Mouse (Mus musculus) CH12.LX (cell line): Measurements from ENCODE around the gene Hk1. TPM values are rescaled to one million over a fixed set of nuclear protein-coding genes. Genes with fewer than 3 reads are reported as not detected.

ENCODE experiments used
- DNase-seq: peaks from one replicate; pipeline ENCODE4 v3.0.0-alpha.2; 2013; ENCODE audit errors: extremely low read depth
- H3K27ac ChIP-seq: 2 replicates; pipeline ENCODE4 v1.5.1; 2012; ENCODE audit warnings: low read depth, mild to moderate bottlenecking, control low read depth, moderate library complexity; ENCODE audit not compliant: insufficient read depth
- H3K27me3 ChIP-seq: replicated peaks from 2 replicates; pipeline ENCODE3; 2012; ENCODE audit warnings: inconsistent platforms
- H3K36me3 ChIP-seq, 2 experiments: replicated peaks in 1 of 2; 2 replicates each; pipeline versions ENCODE3 to v1.6.1; 2012; ENCODE audit warnings: inconsistent platforms in 1 of 2, low read length in 1 of 2, mild to moderate bottlenecking in 1 of 2, mixed read lengths in 1 of 2, moderate library complexity in 1 of 2; ENCODE audit not compliant: control insufficient read depth in 1 of 2, insufficient read depth in 1 of 2
- H3K4me1 ChIP-seq, 2 experiments: 2 replicates each; pipeline ENCODE4 v1.6.1; 2012; ENCODE audit warnings: inconsistent platforms in 1 of 2, moderate library complexity in 1 of 2; ENCODE audit not compliant: insufficient read depth in 2 of 2, control insufficient read depth in 1 of 2
- H3K4me2 ChIP-seq: 2 replicates; pipeline ENCODE4 v1.6.1; 2012; ENCODE audit warnings: low read depth, mild to moderate bottlenecking, control low read depth; ENCODE audit not compliant: poor library complexity, insufficient read depth, severe bottlenecking
- H3K4me3 ChIP-seq, 3 experiments: fragments of 150-350 bp in 1 of 3; sonication (generic) in 1 of 3; replicated peaks in 1 of 3; 2 replicates each; pipeline versions ENCODE3 to v1.5.1; 2011 to 2012; ENCODE audit warnings: low read depth in 2 of 3, low read length in 2 of 3, mild to moderate bottlenecking in 2 of 3, moderate library complexity in 2 of 3, control low read depth in 1 of 3, improper control_type of control experiment in 1 of 3, inconsistent platforms in 1 of 3, mixed read lengths in 1 of 3; ENCODE audit not compliant: poor library complexity in 1 of 3
- H3K79me2 ChIP-seq: replicated peaks from 2 replicates; pipeline ENCODE4 v1.6.1; 2012; ENCODE audit warnings: mild to moderate bottlenecking, moderate library complexity; ENCODE audit not compliant: control insufficient read depth, poor library complexity, insufficient read depth, severe bottlenecking; ENCODE audit errors: extremely low read depth
- H3K9ac ChIP-seq: 2 replicates; pipeline ENCODE4 v1.6.1; 2012; ENCODE audit warnings: low read depth, mild to moderate bottlenecking, control low read depth, moderate library complexity; ENCODE audit not compliant: insufficient read depth
- H3K9me3 ChIP-seq: replicated peaks from 2 replicates; pipeline ENCODE3; 2012; ENCODE audit warnings: low read length, inconsistent platforms, mixed read lengths
- BHLHE40 ChIP-seq: IDR thresholded peaks from 2 replicates; pipeline ENCODE4 v1.6.1; 2011; ENCODE audit warnings: mild to moderate bottlenecking, low read depth, low read length, improper control_type of control experiment
- CHD2 ChIP-seq: IDR thresholded peaks from 2 replicates; pipeline ENCODE4 v1.6.1; 2011; ENCODE audit warnings: low read length, improper control_type of control experiment
- EP300 ChIP-seq: IDR thresholded peaks from 2 replicates; pipeline ENCODE4 v1.6.1; 2011; ENCODE audit warnings: low read length, improper control_type of control experiment
- GABPA ChIP-seq: IDR thresholded peaks from 2 replicates; pipeline ENCODE4 v1.6.1; 2012; ENCODE audit warnings: low read depth, low read length, improper control_type of control experiment, inconsistent platforms; ENCODE audit not compliant: insufficient replicate concordance
- HCFC1 ChIP-seq: IDR thresholded peaks from 2 replicates; pipeline ENCODE4 v1.6.1; 2012; ENCODE audit warnings: low read depth, mild to moderate bottlenecking, inconsistent platforms, low read length, improper control_type of control experiment
- KAT2A ChIP-seq: IDR thresholded peaks from 2 replicates; pipeline ENCODE4 v1.6.1; 2012; ENCODE audit warnings: low read length, improper control_type of control experiment, inconsistent platforms; ENCODE audit not compliant: insufficient replicate concordance
- MAFK ChIP-seq: IDR thresholded peaks from 2 replicates; pipeline ENCODE4 v1.6.1; 2011; ENCODE audit warnings: low read length, improper control_type of control experiment; ENCODE audit not compliant: insufficient replicate concordance
- MAX ChIP-seq: IDR thresholded peaks from 2 replicates; pipeline ENCODE4 v1.6.1; 2011; ENCODE audit warnings: low read length, improper control_type of control experiment
- MEF2A ChIP-seq: IDR thresholded peaks from 2 replicates; pipeline ENCODE4 v1.6.1; 2014; ENCODE audit warnings: low read depth, mild to moderate bottlenecking, inconsistent platforms, low read length, improper control_type of control experiment, borderline replicate concordance
- PAX5 ChIP-seq: IDR thresholded peaks from 2 replicates; pipeline ENCODE4 v1.6.1; 2012; ENCODE audit warnings: low read length, inconsistent platforms, mixed read lengths
- POLR2A ChIP-seq: IDR thresholded peaks from 2 replicates; pipeline ENCODE4 v1.6.1; 2011; ENCODE audit warnings: low read depth, mild to moderate bottlenecking, improper control_type of control experiment, low read length
- POLR2AphosphoS2 ChIP-seq: IDR thresholded peaks from 2 replicates; pipeline ENCODE4 v1.6.1; 2011; ENCODE audit warnings: low read depth, low read length, improper control_type of control experiment
- RAD21 ChIP-seq: IDR thresholded peaks from 2 replicates; pipeline ENCODE4 v1.6.1; 2011; ENCODE audit warnings: low read depth, mild to moderate bottlenecking, low read length, improper control_type of control experiment, moderate library complexity
- SMC3 ChIP-seq: IDR thresholded peaks from 2 replicates; pipeline ENCODE4 v1.6.1; 2011; ENCODE audit warnings: low read depth, low read length, improper control_type of control experiment
- TCF12 ChIP-seq: IDR thresholded peaks from 2 replicates; pipeline ENCODE4 v1.6.1; 2014; ENCODE audit warnings: low read depth, mild to moderate bottlenecking, inconsistent platforms, low read length, improper control_type of control experiment
- USF1 ChIP-seq: IDR thresholded peaks from 2 replicates; pipeline ENCODE4 v1.6.1; 2014; ENCODE audit warnings: low read depth, mild to moderate bottlenecking, inconsistent platforms, low read length, improper control_type of control experiment
- ZC3H11A ChIP-seq: IDR thresholded peaks from 2 replicates; pipeline ENCODE4 v1.6.1; 2012; ENCODE audit warnings: low read depth, mild to moderate bottlenecking, inconsistent platforms, low read length, improper control_type of control experiment
- ZNF384 ChIP-seq: IDR thresholded peaks from 2 replicates; pipeline ENCODE4 v1.6.1; 2012; ENCODE audit warnings: low read depth, low read length, improper control_type of control experiment, inconsistent platforms
- dilution Hi-C: fragments of 300-500 bp; cut with MboI; formaldehyde crosslinking; loops from 2 replicates; pipeline ENCODE4 v1.14.3; 2020; ENCODE audit warnings: low sequenced_read_pairs; ENCODE audit not compliant: extremely low pct_unique_long_range_greater_than_20kb, extremely low pct_ligation_motif_present
- in situ Hi-C: fragments of 300-500 bp; cut with MboI; formaldehyde crosslinking; loops from 3 replicates; pipeline ENCODE4 v1.14.3; 2019; ENCODE audit warnings: low sequenced_read_pairs, low pct_ligation_motif_present, low pct_unique_long_range_greater_than_20kb, mixed read lengths
- polyA plus RNA-seq: library from polyadenylated mRNA; unstranded; fragments of >175 nt; gene quantifications from 2 replicates; pipeline ENCODE4 v1.2.1, GENCODE M21; 2012; ENCODE audit warnings: low read depth; ENCODE audit not compliant: insufficient read length
- total RNA-seq, 2 experiments: library from RNA; depleted of rRNA; stranded (reverse); fragments of 300-350 nt in 1 of 2; fragments of >200 nt in 1 of 2; gene quantifications; 2 replicates each; pipeline ENCODE4 v1.2.3; 2012 to 2014

The Hk1 gene
- total and polyA plus RNA-seq, 3 experiments, result 9.3 to 30.1 (median 23.4) TPM

DNA sequence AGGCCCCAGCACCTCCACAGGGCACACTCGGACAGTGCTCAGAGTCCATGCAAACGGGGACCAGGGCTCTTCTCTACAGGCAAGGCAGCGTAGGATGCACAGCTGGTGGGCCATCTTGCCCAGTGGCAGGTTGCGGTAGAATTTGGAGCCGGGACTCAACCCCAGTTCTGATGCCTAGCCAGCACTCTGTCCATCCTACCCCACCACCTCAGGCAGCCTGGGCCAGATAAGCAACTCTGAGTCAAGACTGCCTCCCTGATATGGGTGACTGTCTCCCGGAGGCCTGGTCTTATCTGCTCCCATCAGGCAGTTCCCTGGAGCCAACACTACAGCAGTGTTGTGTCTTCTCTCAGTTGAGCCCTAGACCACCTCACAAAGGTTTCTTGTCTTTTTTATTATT, 37.2 kb downstream of the Hk1 start:
- Histone ChIP-seq H3K27ac (no peak overlapping the region), H3K9ac (no peak overlapping the region), H3K36me3 (peaks cover 0 to 16% of the 10 kb centered on the region in 2 experiments), H3K79me2 (no peaks in the 10 kb centered on the region), H3K9me3 (no peaks in the 10 kb centered on the region), H3K4me3 (no peak overlapping the region), H3K27me3 (no peaks in the 10 kb centered on the region), H3K4me1 (peaks cover 15 to 32% of the 10 kb centered on the region in 2 experiments), H3K4me2 (no peak overlapping the region)
- in situ Hi-C loops (no loop called here), dilution Hi-C loops (no loop called here)
- TF ChIP-seq MAFK (no peak), ZNF384 (no peak), POLR2AphosphoS2 (no peak), MAX (no peak)
- DNase-seq, result no peak

DNA sequence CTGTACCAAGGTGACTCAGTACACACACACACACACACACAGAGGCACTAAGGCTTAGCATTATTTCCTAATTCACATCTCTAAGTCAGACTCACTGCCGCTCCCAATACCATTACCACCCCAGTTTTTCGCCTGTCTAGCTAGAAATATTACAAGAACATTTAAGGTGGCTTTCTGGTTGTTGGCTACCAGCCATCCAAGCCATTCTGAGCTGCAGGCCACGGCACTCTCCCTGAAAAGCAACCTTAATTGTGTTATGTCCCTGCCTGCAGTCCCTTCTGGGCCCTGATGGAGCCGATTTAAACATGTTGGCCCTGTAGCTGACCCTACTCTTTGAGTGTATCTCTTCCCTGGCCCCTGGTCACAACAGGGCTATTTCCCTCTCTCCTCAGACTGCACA, 37.8 kb downstream of the Hk1 start:
- H3K4me3 ChIP-seq, result no peak overlapping the region
- H3K36me3 ChIP-seq, result peaks cover 0 to 16% of the 10 kb centered on the region in 2 experiments
- H3K27me3 ChIP-seq, result no peaks in the 10 kb centered on the region
- no peak for DNase-seq
- no peak overlapping the region for H3K4me2 ChIP-seq
- in situ Hi-C loops (no loop called here), dilution Hi-C loops (no loop called here)
- no peak overlapping the region for H3K9ac ChIP-seq
- no peaks in the 10 kb centered on the region for H3K9me3 ChIP-seq
- H3K4me1 ChIP-seq, result peaks cover 15 to 37% of the 10 kb centered on the region in 2 experiments
- H3K27ac ChIP-seq, result no peak overlapping the region
- H3K79me2 ChIP-seq, result no peaks in the 10 kb centered on the region
- TF ChIP-seq RAD21 (no peak), BHLHE40 (no peak), ZC3H11A (no peak), EP300 (no peak), HCFC1 (no peak), SMC3 (no peak), CHD2 (no peak), ZNF384 (no peak), KAT2A (no peak), USF1 (no peak), TCF12 (no peak), PAX5 (no peak), POLR2A (no peak), MEF2A (no peak), GABPA (no peak)
